In the genomic region with DNA sequence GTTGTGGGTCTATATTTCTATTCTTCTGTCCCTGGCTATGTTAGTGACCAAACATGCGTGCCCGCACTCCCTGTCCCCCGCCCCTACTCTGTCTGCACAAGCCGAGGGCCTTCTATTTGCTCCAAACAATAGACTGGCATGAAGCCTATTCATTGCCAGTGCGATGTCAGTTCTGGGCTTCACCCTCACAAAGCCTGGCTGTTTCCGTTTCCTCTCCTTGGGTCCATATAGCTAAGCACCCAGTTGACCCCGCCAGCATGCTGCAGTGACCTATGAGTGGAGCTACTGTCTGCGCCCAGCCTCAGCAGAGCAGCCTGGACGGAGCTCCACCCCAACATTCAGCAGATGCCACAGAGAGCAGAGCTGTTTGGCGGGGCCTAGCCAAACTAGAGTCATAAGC, we compare ENCODE assay signal across 10 mouse cellular contexts. TPM values are rescaled to one million over a fixed set of nuclear protein-coding genes. Genes with fewer than 3 reads are reported as not detected.
DNase-seq lines count a peak whose midpoint lies in the region; ATAC-seq and TF ChIP-seq lines count a peak whose summit lies in the region.
"Had no signal": no experiment of that assay in that cellular context is flagged by ENCODE, and none has a peak within 500 bp of the region (broad histone marks: within the 10 kb centered on the region; RNA-seq: fewer than 3 reads in every experiment).

No protein-coding gene starts in this region.

- no peak overlapping the region for H3K4me3 ChIP-seq in embryonic facial prominence, embryonic 15.5 days (replicated peaks)
- H3K4me3 ChIP-seq in hindbrain, postnatal 0 days (ENCODE audit: low read length) = no peak overlapping the region
- no peak overlapping the region for H3K4me3 ChIP-seq in midbrain, embryonic 11.5 days (ENCODE audit: low read depth, low read length)
- H3K4me3 ChIP-seq in cerebellum, adult 2 months (replicated peaks; ENCODE audit: insufficient read depth, low read depth, low read length) = no peak overlapping the region

- peaks cover 15% of the 10 kb centered on the region; the same call in 1 of the 2 replicates for H3K36me3 ChIP-seq in embryonic facial prominence, embryonic 15.5 days
- H3K36me3 ChIP-seq in hindbrain, postnatal 0 days (ENCODE audit: insufficient read depth, low read length) = no peaks in the 10 kb centered on the region
- no peaks in the 10 kb centered on the region for H3K36me3 ChIP-seq in midbrain, embryonic 11.5 days (ENCODE audit: control insufficient read depth, insufficient read depth, low read length)

- peak; percentile 41; the same call in 1 of the 2 replicates for ATAC-seq in embryonic facial prominence, embryonic 15.5 days (ENCODE audit: insufficient number of reproducible peaks, low FRiP score, low TSS enrichment, low read depth)
- ATAC-seq in hindbrain, postnatal 0 days = peak; percentile 24; the same call in 1 of the 2 replicates
- peak; percentile 70 for ATAC-seq in midbrain, embryonic 11.5 days (ENCODE audit: low FRiP score)
- ATAC-seq in inflammation-experienced regulatory T-cells, adult 6 months = no peak

- peak; percentile 23 for DNase-seq in adrenal gland, postnatal 10 days
- DNase-seq in adrenal gland, adult 18-20 months (ENCODE audit: low spot score in 2 of 2) = no peak
- DNase-seq in hindbrain, postnatal 0 days (ENCODE audit: low spot score) = no peak
- peak; percentile 88 for DNase-seq in midbrain, embryonic 11.5 days (ENCODE audit: low spot score, missing footprints)
- DNase-seq in cerebellum, adult 2 months = no peak
- no peak for DNase-seq in cerebellum, postnatal 4 days (ENCODE audit: low spot score in 2 of 2)
- DNase-seq: right cerebral cortex, postnatal 14 days had no signal

- H3K27ac ChIP-seq in embryonic facial prominence, embryonic 15.5 days (replicated peaks) = peak overlapping the region; percentile 52
- peak overlapping the region; percentile 57 for H3K27ac ChIP-seq in hindbrain, postnatal 0 days
- H3K27ac ChIP-seq in midbrain, embryonic 11.5 days (ENCODE audit: low read depth, low read length) = no peak overlapping the region
- no peak overlapping the region for H3K27ac ChIP-seq in cerebellum, adult 2 months (ENCODE audit: insufficient read depth, low read length)

- no peak for TF ChIP-seq CTCF in hindbrain, postnatal 0 days (IDR thresholded peaks at IDR 0.05; ENCODE audit: low read depth)
- no peak for TF ChIP-seq CTCF in cerebellum, adult 2 months (IDR thresholded peaks at IDR 0.05; ENCODE audit: borderline replicate concordance, insufficient read depth, low read depth, low read length)

- no peaks in the 10 kb centered on the region for H3K27me3 ChIP-seq in embryonic facial prominence, embryonic 15.5 days
- H3K27me3 ChIP-seq in hindbrain, postnatal 0 days (ENCODE audit: insufficient read depth, low read length) = no peaks in the 10 kb centered on the region
- H3K27me3 ChIP-seq in midbrain, embryonic 11.5 days (ENCODE audit: control insufficient read depth, insufficient read depth, low read length) = no peaks in the 10 kb centered on the region
- no peaks in the 10 kb centered on the region for H3K27me3 ChIP-seq in cerebellum, adult 2 months (ENCODE audit: control insufficient read depth, insufficient read depth, low read length)

- no peak for TF ChIP-seq POLR2A in cerebellum, adult 2 months (IDR thresholded peaks at IDR 0.05; ENCODE audit: borderline replicate concordance, insufficient read depth, low read length)

- no peak overlapping the region for H3K9ac ChIP-seq in embryonic facial prominence, embryonic 15.5 days
- H3K9ac ChIP-seq in hindbrain, postnatal 0 days (replicated peaks; ENCODE audit: low read length) = no peak overlapping the region
- no peak overlapping the region for H3K9ac ChIP-seq in midbrain, embryonic 11.5 days (ENCODE audit: low read length)

- 64% methylated on average over 10 of the region's 10 CpGs for WGBS in embryonic facial prominence, embryonic 15.5 days
- WGBS in hindbrain, postnatal 0 days = 24% methylated on average over 10 of the region's 10 CpGs
- WGBS in midbrain, embryonic 11.5 days = 27% methylated on average over 10 of the region's 10 CpGs
- WGBS in cerebellum, adult 2 months = 61% methylated on average over 10 of the region's 10 CpGs

- H3K9me3 ChIP-seq in embryonic facial prominence, embryonic 15.5 days (replicated peaks) = no peaks in the 10 kb centered on the region
- H3K9me3 ChIP-seq in hindbrain, postnatal 0 days (ENCODE audit: low read length) = no peaks in the 10 kb centered on the region
- H3K9me3 ChIP-seq in midbrain, embryonic 11.5 days (ENCODE audit: control insufficient read depth, low read length) = no peaks in the 10 kb centered on the region

- H3K4me2 ChIP-seq in embryonic facial prominence, embryonic 15.5 days (replicated peaks) = no peak overlapping the region
- no peak overlapping the region for H3K4me2 ChIP-seq in hindbrain, postnatal 0 days (ENCODE audit: low read depth, low read length)
- no peak overlapping the region for H3K4me2 ChIP-seq in midbrain, embryonic 11.5 days

- peaks cover 31% of the 10 kb centered on the region for H3K4me1 ChIP-seq in embryonic facial prominence, embryonic 15.5 days
- peaks cover 14% of the 10 kb centered on the region; the same call in 1 of the 2 replicates for H3K4me1 ChIP-seq in hindbrain, postnatal 0 days (ENCODE audit: insufficient read depth, low read length)
- H3K4me1 ChIP-seq in midbrain, embryonic 11.5 days (ENCODE audit: control insufficient read depth, insufficient read depth, low read length) = peaks cover 14% of the 10 kb centered on the region
- H3K4me1 ChIP-seq in cerebellum, adult 2 months (ENCODE audit: control insufficient read depth, insufficient read depth, low read length) = peaks cover 13% of the 10 kb centered on the region; the same call in 1 of the 2 replicates

RNA-seq across cellular contexts. Expression of gene Gm49361, which starts 36.7 kb away (rescaled TPM):
- 1 to 10 TPM in 1 of 2 experiments, under 1 TPM in 1; 0.94 to 3.9 TPM for total RNA-seq in adrenal gland, postnatal 10 days (2021)
- total RNA-seq in adrenal gland, adult 18-20 months (2021) = 1 to 10 TPM; 3.3 to 3.4 TPM
- not detected in 2 replicates for polyA plus RNA-seq in embryonic facial prominence, embryonic 15.5 days (2015; fragmentation: Nextera tagmentation; extraction: Ambion mirVana)
- total RNA-seq in hindbrain, postnatal 0 days (2014; rRNA removed) = 0.16 and 6.4 TPM in 2 replicates
- polyA plus RNA-seq in hindbrain, postnatal 0 days (2015; fragmentation: Nextera tagmentation; extraction: Ambion mirVana) = not detected in 2 replicates
- not detected in 2 replicates for polyA plus RNA-seq in midbrain, embryonic 11.5 days (2014; fragmentation: Nextera tagmentation; extraction: Ambion mirVana)
- not detected in 2 replicates for polyA plus RNA-seq in cerebellum, adult 2 months (2012; rRNA removed)
- not detected for polyA plus RNA-seq in inflammation-experienced regulatory T-cells, adult 6 months (2017; shearing (Covaris generic))
- polyA plus RNA-seq: limb, embryonic 14.5 days had no signal

RNA-seq across cellular contexts. Expression of gene Xpo4, which starts 43.9 kb away (rescaled TPM):
- total RNA-seq in adrenal gland, postnatal 10 days (2021) = 10 to 100 TPM; 20.7 to 28.1 TPM
- 10 to 100 TPM; 22.5 to 32.7 TPM for total RNA-seq in adrenal gland, adult 18-20 months (2021)
- 18.8 and 20.3 TPM in 2 replicates for polyA plus RNA-seq in embryonic facial prominence, embryonic 15.5 days (2015; fragmentation: Nextera tagmentation; extraction: Ambion mirVana)
- total RNA-seq in hindbrain, postnatal 0 days (2014; rRNA removed) = 10.1 and 13.3 TPM in 2 replicates
- polyA plus RNA-seq in hindbrain, postnatal 0 days (2015; fragmentation: Nextera tagmentation; extraction: Ambion mirVana) = 11.9 and 12.4 TPM in 2 replicates
- polyA plus RNA-seq in midbrain, embryonic 11.5 days (2014; fragmentation: Nextera tagmentation; extraction: Ambion mirVana) = 32.6 and 33.9 TPM in 2 replicates
- polyA plus RNA-seq in cerebellum, adult 2 months (2012; rRNA removed) = 9.1 and 10.6 TPM in 2 replicates
- 10 to 100 TPM; 24.6 to 32.2 (median 29.7) TPM for polyA plus RNA-seq in inflammation-experienced regulatory T-cells, adult 6 months (2017; shearing (Covaris generic))

RNA-seq across cellular contexts. Expression of gene Lats2, which starts 49.0 kb away (rescaled TPM):
- total RNA-seq in adrenal gland, postnatal 10 days (2021) = 10 to 100 TPM; 33.6 to 34.4 TPM
- 10 to 100 TPM; 38.1 to 54.2 TPM for total RNA-seq in adrenal gland, adult 18-20 months (2021)
- 23.3 TPM in 2 replicates for polyA plus RNA-seq in embryonic facial prominence, embryonic 15.5 days (2015; fragmentation: Nextera tagmentation; extraction: Ambion mirVana)
- 6.4 and 14.1 TPM in 2 replicates for total RNA-seq in hindbrain, postnatal 0 days (2014; rRNA removed)
- 5.8 and 6.2 TPM in 2 replicates for polyA plus RNA-seq in hindbrain, postnatal 0 days (2015; fragmentation: Nextera tagmentation; extraction: Ambion mirVana)
- 10.7 and 11.2 TPM in 2 replicates for polyA plus RNA-seq in midbrain, embryonic 11.5 days (2014; fragmentation: Nextera tagmentation; extraction: Ambion mirVana)
- 32.6 and 33.5 TPM in 2 replicates for polyA plus RNA-seq in cerebellum, adult 2 months (2012; rRNA removed)
- polyA plus RNA-seq in inflammation-experienced regulatory T-cells, adult 6 months (2017; shearing (Covaris generic)) = 10 to 100 TPM; 13.0 to 23.0 (median 20.1) TPM

Comparison
In these comparisons a context has a peak if more than half of its experiments do, and no peak if none do; other contexts are left out.
1. DNase-seq: peak in adrenal gland, postnatal 10 days (single experiment) and midbrain, embryonic 11.5 days (single experiment); none in adrenal gland, adult 18-20 months (0 of 2), hindbrain, postnatal 0 days (single experiment), cerebellum, adult 2 months (0 of 2) and cerebellum, postnatal 4 days (0 of 2).
2. H3K27ac ChIP-seq: peak in embryonic facial prominence, embryonic 15.5 days (single experiment) and hindbrain, postnatal 0 days (single experiment); none in midbrain, embryonic 11.5 days (single experiment) and cerebellum, adult 2 months (single experiment).